Mouse (Mus musculus): Measurements from ENCODE around the gene Srrd. TPM values are rescaled to one million over a fixed set of nuclear protein-coding genes. Genes with fewer than 3 reads are reported as not detected.

The Srrd gene
- total and polyA plus RNA-seq, 3 experiments, result 36.5 to 49.3 TPM; not detected in 1

DNA sequence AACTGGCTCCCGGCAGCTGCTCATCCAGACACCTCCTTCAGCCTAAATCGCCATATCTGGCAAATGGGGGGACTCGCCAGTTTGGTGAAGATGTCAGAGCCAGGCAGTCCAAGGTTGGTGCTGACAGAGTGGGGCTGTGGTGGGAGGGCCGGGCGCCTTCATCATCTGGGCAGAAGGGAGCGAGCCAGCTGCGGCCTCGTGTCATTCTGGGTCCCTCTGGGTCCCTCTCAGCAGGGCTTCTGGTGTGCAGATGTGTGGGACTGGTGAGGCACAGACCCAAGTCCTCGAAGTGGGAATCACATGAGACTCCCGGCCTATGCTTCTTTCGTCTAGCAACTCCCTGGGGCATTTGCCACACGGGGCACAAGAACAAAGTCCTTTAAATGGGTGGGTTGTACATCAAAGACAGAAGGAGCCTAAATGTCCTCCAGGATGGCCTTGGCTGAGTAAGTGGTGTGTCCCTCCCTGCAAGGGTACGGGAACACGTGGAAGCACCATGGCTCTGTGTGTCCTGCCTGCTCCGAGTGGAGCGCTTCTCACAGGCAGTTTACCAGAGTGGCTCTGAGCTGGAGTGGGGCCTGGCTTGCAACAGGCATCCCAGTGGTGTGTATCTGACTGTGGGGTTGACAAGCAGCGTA, 50.4 kb downstream of the Srrd start:
- DNase-seq (ENCODE audit: low read depth, low spot score), result no peak
- peaks cover 0 to 37% of the 10 kb centered on the region in 2 experiments; a peak in 2 of 4 replicates for H3K36me3 ChIP-seq (ENCODE audit: control insufficient read depth in 1 of 2, insufficient read depth in 2 of 2, low read length in 2 of 2)
- H3K9ac ChIP-seq (ENCODE audit: control insufficient read depth, low read depth, low read length, poor library complexity, severe bottlenecking), result no peak overlapping the region
- no peak overlapping the region for H3K4me3 ChIP-seq (ENCODE audit: control insufficient read depth in 1 of 2, insufficient read depth in 1 of 2, low read depth in 2 of 2, low read length in 2 of 2)
- H3K27me3 ChIP-seq (ENCODE audit: control insufficient read depth in 1 of 2, insufficient read depth in 2 of 2, low read length in 2 of 2), result no peaks in the 10 kb centered on the region
- H3K9me3 ChIP-seq (replicated peaks; ENCODE audit: insufficient read depth, low read length), result no peaks in the 10 kb centered on the region
- no peak for TF ChIP-seq ELF1 (IDR thresholded peaks at IDR 0.05; ENCODE audit: low read depth, low read length)
- H3K79me2 ChIP-seq (ENCODE audit: control insufficient read depth, insufficient read depth, low read length, poor library complexity), result peaks cover 70% of the 10 kb centered on the region
- H3K4me1 ChIP-seq (ENCODE audit: control insufficient read depth in 1 of 2, insufficient read depth in 2 of 2, low read length in 2 of 2), result peaks cover 21 to 49% of the 10 kb centered on the region in 2 experiments
- no peak overlapping the region for H3K27ac ChIP-seq (ENCODE audit: control insufficient read depth, low read depth, low read length)

DNA sequence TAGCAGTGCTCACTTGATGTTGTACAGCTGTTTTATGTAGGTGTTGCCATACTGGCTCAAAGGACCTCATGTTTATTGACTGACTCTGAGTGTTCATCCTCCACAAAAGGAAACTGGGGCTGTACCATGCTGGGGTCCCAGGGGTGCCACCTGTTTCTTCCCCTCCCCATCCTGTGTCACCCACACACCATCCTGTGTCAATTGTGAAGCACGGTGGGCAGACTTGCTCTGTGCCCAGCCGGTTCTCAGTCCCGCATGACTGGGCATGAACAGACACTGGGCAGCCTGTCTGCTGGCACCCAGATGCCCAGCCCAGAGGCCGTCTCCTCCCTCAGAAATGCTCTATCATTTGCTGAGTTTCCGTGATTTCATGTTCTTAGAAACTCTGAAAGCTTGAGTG, 51.0 kb downstream of the Srrd start:
- no peak overlapping the region for H3K4me3 ChIP-seq (ENCODE audit: control insufficient read depth in 1 of 2, insufficient read depth in 1 of 2, low read depth in 2 of 2, low read length in 2 of 2)
- DNase-seq (ENCODE audit: low read depth, low spot score), result no peak
- no peaks in the 10 kb centered on the region for H3K9me3 ChIP-seq (replicated peaks; ENCODE audit: insufficient read depth, low read length)
- H3K27ac ChIP-seq (ENCODE audit: control insufficient read depth, low read depth, low read length), result no peak overlapping the region
- no peak overlapping the region for H3K9ac ChIP-seq (ENCODE audit: control insufficient read depth, low read depth, low read length, poor library complexity, severe bottlenecking)
- TF ChIP-seq JUND (IDR thresholded peaks at IDR 0.05; ENCODE audit: low read depth, low read length), result no peak
- TF ChIP-seq EP300 (IDR thresholded peaks at IDR 0.05; ENCODE audit: low read depth in 1 of 2, low read length in 2 of 2), result no peak
- no peak for TF ChIP-seq NELFE (IDR thresholded peaks at IDR 0.05; ENCODE audit: low read depth, low read length)
- TF ChIP-seq E2F4 (IDR thresholded peaks at IDR 0.05; ENCODE audit: borderline replicate concordance, low read depth, low read length), result no peak
- no peak for TF ChIP-seq TAL1 (IDR thresholded peaks at IDR 0.05; ENCODE audit: low read length)
- TF ChIP-seq MYB (IDR thresholded peaks at IDR 0.05; ENCODE audit: low read depth, low read length), result no peak
- TF ChIP-seq ETS1 (IDR thresholded peaks at IDR 0.05; ENCODE audit: low read depth, low read length), result no peak
- TF ChIP-seq MAZ (IDR thresholded peaks at IDR 0.05; ENCODE audit: low read depth, low read length), result no peak
- no peak for TF ChIP-seq MAFK (IDR thresholded peaks at IDR 0.05; ENCODE audit: borderline replicate concordance, low read depth, low read length)
- H3K79me2 ChIP-seq (ENCODE audit: control insufficient read depth, insufficient read depth, low read length, poor library complexity), result peaks cover 64% of the 10 kb centered on the region
- peaks cover 0 to 32% of the 10 kb centered on the region in 2 experiments; a peak in 2 of 4 replicates for H3K36me3 ChIP-seq (ENCODE audit: control insufficient read depth in 1 of 2, insufficient read depth in 2 of 2, low read length in 2 of 2)
- no peaks in the 10 kb centered on the region for H3K27me3 ChIP-seq (ENCODE audit: control insufficient read depth in 1 of 2, insufficient read depth in 2 of 2, low read length in 2 of 2)
- peaks cover 15 to 47% of the 10 kb centered on the region in 2 experiments for H3K4me1 ChIP-seq (ENCODE audit: control insufficient read depth in 1 of 2, insufficient read depth in 2 of 2, low read length in 2 of 2)

DNA sequence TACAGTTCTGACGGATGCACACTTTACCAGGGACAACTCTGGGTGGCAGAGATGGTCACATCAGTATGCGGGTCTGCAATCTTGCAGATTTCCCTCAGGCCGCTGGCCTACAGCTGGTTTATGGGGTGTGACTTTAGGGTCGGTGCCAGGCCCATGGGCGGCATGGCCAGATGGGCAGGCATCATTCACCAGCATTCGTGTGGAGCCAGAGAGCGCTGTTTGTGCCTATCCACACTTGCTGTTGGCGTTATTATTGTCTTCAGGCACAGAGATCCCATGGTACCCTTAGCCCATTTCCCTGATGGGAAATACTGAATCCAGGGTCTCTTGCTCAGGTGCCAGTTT, 52.3 kb downstream of the Srrd start:
- Histone ChIP-seq H3K36me3 (ENCODE audit: control insufficient read depth in 1 of 2, insufficient read depth in 2 of 2, low read length in 2 of 2) (peaks cover 0 to 29% of the 10 kb centered on the region in 2 experiments; a peak in 2 of 4 replicates), H3K4me3 (ENCODE audit: control insufficient read depth in 1 of 2, insufficient read depth in 1 of 2, low read depth in 2 of 2, low read length in 2 of 2) (no peak overlapping the region), H3K9me3 (replicated peaks; ENCODE audit: insufficient read depth, low read length) (no peaks in the 10 kb centered on the region), H3K9ac (ENCODE audit: control insufficient read depth, low read depth, low read length, poor library complexity, severe bottlenecking) (no peak overlapping the region), H3K4me1 (ENCODE audit: control insufficient read depth in 1 of 2, insufficient read depth in 2 of 2, low read length in 2 of 2) (peaks cover 10 to 46% of the 10 kb centered on the region in 2 experiments), H3K27me3 (ENCODE audit: control insufficient read depth in 1 of 2, insufficient read depth in 2 of 2, low read length in 2 of 2) (no peaks in the 10 kb centered on the region), H3K79me2 (ENCODE audit: control insufficient read depth, insufficient read depth, low read length, poor library complexity) (peaks cover 60% of the 10 kb centered on the region), H3K27ac (ENCODE audit: control insufficient read depth, low read depth, low read length) (no peak overlapping the region)
- no peak for DNase-seq (ENCODE audit: low read depth, low spot score)
- TF ChIP-seq CHD2 (IDR thresholded peaks at IDR 0.05; ENCODE audit: low read length) (no peak), TAL1 (IDR thresholded peaks at IDR 0.05; ENCODE audit: low read length) (no peak), E2F4 (IDR thresholded peaks at IDR 0.05; ENCODE audit: borderline replicate concordance, low read depth, low read length) (no peak), BHLHE40 (IDR thresholded peaks at IDR 0.05; ENCODE audit: borderline replicate concordance, low read depth, low read length) (no peak), CHD1 (IDR thresholded peaks at IDR 0.05; ENCODE audit: low read depth, low read length) (no peak), POLR2A (IDR thresholded peaks at IDR 0.05; ENCODE audit: control insufficient read depth in 1 of 2, insufficient read depth in 1 of 2, low read depth in 1 of 2, low read length in 2 of 2, poor library complexity in 1 of 2) (no peak), UBTF (IDR thresholded peaks at IDR 0.05; ENCODE audit: borderline replicate concordance, insufficient read depth, low read depth, low read length) (no peak), ELF1 (IDR thresholded peaks at IDR 0.05; ENCODE audit: low read depth, low read length) (no peak), TCF12 (IDR thresholded peaks at IDR 0.05; ENCODE audit: low read depth, low read length) (no peak), KAT2A (conservative IDR thresholded peaks at IDR 0.05; ENCODE audit: low read depth, low read length) (no peak), POLR2AphosphoS5 (IDR thresholded peaks at IDR 0.05; ENCODE audit: borderline replicate concordance, low read depth, low read length) (no peak), MAFK (IDR thresholded peaks at IDR 0.05; ENCODE audit: borderline replicate concordance, low read depth, low read length) (no peak), MAX (IDR thresholded peaks at IDR 0.05; ENCODE audit: low read length) (no peak), EP300 (IDR thresholded peaks at IDR 0.05; ENCODE audit: low read depth in 1 of 2, low read length in 2 of 2) (no peak), MAZ (IDR thresholded peaks at IDR 0.05; ENCODE audit: low read depth, low read length) (no peak), CTCF (IDR thresholded peaks at IDR 0.05 in 2 of 3, conservative IDR thresholded peaks at IDR 0.05 in 1 of 3; ENCODE audit: control insufficient read depth in 1 of 3, insufficient read depth in 1 of 3, low read depth in 2 of 3, low read length in 3 of 3, poor library complexity in 1 of 3, severe bottlenecking in 1 of 3) (no peak), MXI1 (IDR thresholded peaks at IDR 0.05; ENCODE audit: low read depth, low read length) (no peak)

All from MEL (cell line).